Mouse (Mus musculus): ENCODE data around the gene Ddx5. TPM values are rescaled to one million over a fixed set of nuclear protein-coding genes. Genes with fewer than 3 reads are reported as not detected.

Ddx5 gene
- total and polyA plus RNA-seq, 2 experiments from 2014 or later = 274 to 288 TPM

DNA sequence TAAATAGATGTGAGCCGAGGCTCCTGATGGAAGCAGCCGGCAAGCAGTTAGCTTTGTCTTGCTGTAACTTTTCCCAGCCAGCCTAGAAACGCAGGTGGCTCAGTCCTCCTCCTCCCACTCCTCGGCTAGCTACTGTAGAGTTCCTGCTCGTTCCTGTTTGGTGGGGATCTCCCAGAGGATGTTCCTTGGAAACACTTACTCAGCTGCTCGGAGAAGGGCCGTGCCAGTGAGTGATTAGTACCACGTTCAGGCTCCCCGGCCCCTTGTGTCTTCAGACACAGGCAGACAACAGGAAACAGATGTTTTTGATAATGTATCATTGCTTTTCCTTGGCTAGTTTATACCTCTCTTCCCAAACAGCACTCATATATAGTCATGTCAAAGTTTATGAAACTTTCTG, 6.7 kb upstream of the Ddx5 start:
- peaks cover 1% of the 10 kb centered on the region; the same call in 1 of the 2 replicates for H3K4me1 ChIP-seq (ENCODE audit: insufficient read depth, low read length)
- no peak for TF ChIP-seq CTCF (IDR thresholded peaks at IDR 0.05; ENCODE audit: low read depth)
- no peak overlapping the region for H3K27ac ChIP-seq
- H3K27me3 ChIP-seq (ENCODE audit: insufficient read depth, low read length) = no peaks in the 10 kb centered on the region
- no peak overlapping the region for H3K9ac ChIP-seq (replicated peaks; ENCODE audit: low read length)
- DNase-seq (ENCODE audit: low spot score) (no peak), ATAC-seq (no peak)
- no peak overlapping the region for H3K4me2 ChIP-seq (ENCODE audit: low read depth, low read length)
- no peak overlapping the region for H3K4me3 ChIP-seq (ENCODE audit: low read length)
- peaks cover 29% of the 10 kb centered on the region for H3K36me3 ChIP-seq (ENCODE audit: insufficient read depth, low read length)
- WGBS = 60% methylated on average over 9 of the region's 9 CpGs
- H3K9me3 ChIP-seq (ENCODE audit: low read length) = no peaks in the 10 kb centered on the region

- ATAC-seq = no peak
- DNase-seq (ENCODE audit: low spot score) = no peak
- no peak overlapping the region for H3K27ac ChIP-seq
- peaks cover 4% of the 10 kb centered on the region; the same call in 1 of the 2 replicates for H3K4me1 ChIP-seq (ENCODE audit: insufficient read depth, low read length)
- no peaks in the 10 kb centered on the region for H3K9me3 ChIP-seq (ENCODE audit: low read length)
- WGBS = 74% methylated on average over 4 of the region's 4 CpGs
- no peak overlapping the region for H3K4me2 ChIP-seq (ENCODE audit: low read depth, low read length)
- H3K4me3 ChIP-seq (ENCODE audit: low read length) = no peak overlapping the region
- peaks cover 17% of the 10 kb centered on the region for H3K36me3 ChIP-seq (ENCODE audit: insufficient read depth, low read length)
- TF ChIP-seq CTCF (IDR thresholded peaks at IDR 0.05; ENCODE audit: low read depth) = peak; percentile 23; the same call in 1 of the 2 replicates
- H3K27me3 ChIP-seq (ENCODE audit: insufficient read depth, low read length) = no peaks in the 10 kb centered on the region
- no peak overlapping the region for H3K9ac ChIP-seq (replicated peaks; ENCODE audit: low read length)
Observed at GRCm38 (mm10) chr11:106793846-106794245, 4.9 kb upstream of the Ddx5 start.

GRCm38 (mm10) chr11:106789649-106790048, 664 bp upstream of the Ddx5 start:
- H3K27me3 ChIP-seq (ENCODE audit: insufficient read depth, low read length) = no peaks in the 10 kb centered on the region
- peak; percentile 65 for DNase-seq (ENCODE audit: low spot score)
- WGBS = 0% methylated on average over 6 of the region's 6 CpGs
- TF ChIP-seq CTCF (IDR thresholded peaks at IDR 0.05; ENCODE audit: low read depth) = no peak
- peak overlapping the region; percentile 95 for H3K4me3 ChIP-seq (ENCODE audit: low read length)
- H3K9ac ChIP-seq (replicated peaks; ENCODE audit: low read length) = peak overlapping the region; percentile 98
- ATAC-seq = no peak
- peaks cover 10% of the 10 kb centered on the region; the same call in 1 of the 2 replicates for H3K4me1 ChIP-seq (ENCODE audit: insufficient read depth, low read length)
- no peaks in the 10 kb centered on the region for H3K9me3 ChIP-seq (ENCODE audit: low read length)
- H3K36me3 ChIP-seq (ENCODE audit: insufficient read depth, low read length) = peaks cover 10% of the 10 kb centered on the region
- peak overlapping the region; percentile 71 for H3K4me2 ChIP-seq (ENCODE audit: low read depth, low read length)
- H3K27ac ChIP-seq = peak overlapping the region; percentile 99

GRCm38 (mm10) chr11:106788026-106788774, 785 bp downstream of the Ddx5 start:
- no peak for TF ChIP-seq CTCF (IDR thresholded peaks at IDR 0.05; ENCODE audit: low read depth)
- Histone ChIP-seq H3K27me3 (ENCODE audit: insufficient read depth, low read length) (no peaks in the 10 kb centered on the region), H3K27ac (peak overlapping the region; percentile 99), H3K9ac (replicated peaks; ENCODE audit: low read length) (peak overlapping the region; percentile 98), H3K4me2 (ENCODE audit: low read depth, low read length) (peak overlapping the region; percentile 71), H3K4me1 (ENCODE audit: insufficient read depth, low read length) (peaks cover 10% of the 10 kb centered on the region; the same call in 1 of the 2 replicates), H3K4me3 (ENCODE audit: low read length) (peak overlapping the region; percentile 95), H3K36me3 (ENCODE audit: insufficient read depth, low read length) (peaks cover 20% of the 10 kb centered on the region), H3K9me3 (ENCODE audit: low read length) (no peaks in the 10 kb centered on the region)
- ATAC-seq (peak; percentile 87), DNase-seq (ENCODE audit: low spot score) (peak; percentile 99)
- WGBS = under 1% methylated on average over 72 of the region's 79 CpGs

DNA sequence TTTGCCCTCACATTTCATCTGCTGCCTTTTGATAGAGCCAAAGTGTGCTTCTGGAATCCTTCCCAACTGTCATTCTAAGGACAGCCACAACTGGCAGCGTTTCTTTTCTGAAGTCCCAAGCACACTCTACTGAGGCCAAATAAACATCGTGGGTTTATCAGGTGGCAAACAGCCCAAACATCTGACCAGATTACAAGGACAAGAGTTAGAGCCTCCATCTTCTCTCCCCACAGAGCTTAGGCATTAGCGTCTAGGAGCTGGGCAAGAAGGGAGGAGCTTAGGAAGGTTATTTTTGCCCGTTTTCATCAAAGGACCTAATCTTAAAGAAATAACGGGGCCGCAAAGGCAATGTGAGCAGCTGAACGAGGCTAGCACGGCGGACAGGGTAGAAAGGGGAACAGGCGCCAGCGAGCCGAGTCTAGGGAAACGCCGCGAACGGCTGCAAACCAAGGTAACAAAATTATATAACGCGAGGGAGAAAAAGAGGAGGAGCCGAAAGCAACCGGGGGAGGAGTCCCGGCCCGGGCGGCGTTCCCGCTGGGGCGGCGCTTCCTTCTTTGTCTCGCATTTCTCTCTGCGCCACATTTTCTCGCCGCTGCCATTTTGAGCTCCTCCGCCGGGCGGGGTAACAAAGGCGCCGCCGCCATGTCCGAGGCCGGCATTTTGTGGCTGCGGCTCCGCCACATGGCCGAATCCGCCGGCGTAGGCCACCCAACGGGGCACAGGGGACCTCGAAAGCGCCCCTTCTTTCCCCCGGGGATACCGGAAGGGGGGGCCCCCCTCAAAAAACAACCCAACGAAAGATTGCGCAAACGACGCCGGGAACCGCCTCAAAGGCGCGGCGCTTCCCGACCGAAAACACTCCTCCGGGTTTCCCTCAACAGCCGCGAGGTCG, 1.6 kb downstream of the Ddx5 start:
- Histone ChIP-seq H3K36me3 (ENCODE audit: insufficient read depth, low read length) (peaks cover 28% of the 10 kb centered on the region), H3K4me2 (ENCODE audit: low read depth, low read length) (peak overlapping the region; percentile 71), H3K4me3 (ENCODE audit: low read length) (peak overlapping the region; percentile 95), H3K4me1 (ENCODE audit: insufficient read depth, low read length) (peaks cover 10% of the 10 kb centered on the region; the same call in 1 of the 2 replicates), H3K9me3 (ENCODE audit: low read length) (no peaks in the 10 kb centered on the region), H3K9ac (replicated peaks; ENCODE audit: low read length) (peak overlapping the region; percentile 98), H3K27me3 (ENCODE audit: insufficient read depth, low read length) (no peaks in the 10 kb centered on the region), H3K27ac (peak overlapping the region; percentile 99)
- TF ChIP-seq CTCF (IDR thresholded peaks at IDR 0.05; ENCODE audit: low read depth) = no peak; the same call in 1 of the 2 replicates
- ATAC-seq (peak; percentile 21; the same call in 1 of the 2 replicates), DNase-seq (ENCODE audit: low spot score) (peak; percentile 94)
- under 1% methylated on average over 62 of the region's 65 CpGs for whole genome bisulfite sequencing

GRCm38 (mm10) chr11:106785043-106785442, 3.9 kb downstream of the Ddx5 start:
- H3K9ac ChIP-seq (replicated peaks; ENCODE audit: low read length) = no peak overlapping the region
- WGBS = 60% methylated on average over 1 of the region's 1 CpGs
- H3K4me1 ChIP-seq (ENCODE audit: insufficient read depth, low read length) = 0 out of 2 replicates have a peak, but pooled peaks cover 8% of the 10 kb centered on the region
- H3K4me2 ChIP-seq (ENCODE audit: low read depth, low read length) = peak overlapping the region; percentile 71; the same call in 1 of the 2 replicates
- H3K27ac ChIP-seq = no peak overlapping the region
- H3K4me3 ChIP-seq (ENCODE audit: low read length) = no peak overlapping the region
- ATAC-seq = no peak
- no peak for TF ChIP-seq CTCF (IDR thresholded peaks at IDR 0.05; ENCODE audit: low read depth)
- H3K36me3 ChIP-seq (ENCODE audit: insufficient read depth, low read length) = peaks cover 34% of the 10 kb centered on the region
- DNase-seq (ENCODE audit: low spot score) = no peak
- no peaks in the 10 kb centered on the region for H3K27me3 ChIP-seq (ENCODE audit: insufficient read depth, low read length)
- H3K9me3 ChIP-seq (ENCODE audit: low read length) = no peaks in the 10 kb centered on the region
